Comparison of ENCODE assay signal across 10 mouse cellular contexts in the genomic region with DNA sequence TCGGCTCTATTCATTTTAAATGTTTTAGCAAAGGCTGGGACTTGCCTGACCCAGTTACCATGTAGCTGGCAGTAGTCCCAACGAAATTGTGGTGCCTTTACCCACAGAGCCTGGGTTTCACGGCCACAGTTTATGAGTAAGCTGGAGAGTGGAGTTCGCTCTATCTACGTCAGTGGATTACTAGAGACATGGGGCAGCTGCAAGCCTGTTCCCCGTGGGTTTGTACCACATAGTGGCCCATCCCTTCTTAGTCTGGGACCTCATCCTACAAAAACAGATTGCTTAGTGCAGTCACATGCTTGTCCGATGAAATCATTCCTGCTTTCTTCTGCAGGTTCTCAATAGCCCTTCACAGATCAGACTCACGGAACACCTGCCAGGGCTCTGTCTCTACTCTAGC.
DNase-seq lines count a peak whose midpoint lies in the region; ATAC-seq lines count a peak whose summit lies in the region.
"Had no signal": no experiment of that assay in that cellular context is flagged by ENCODE, and none has a peak within 500 bp of the region (broad histone marks: within the 10 kb centered on the region; RNA-seq: fewer than 3 reads in every experiment).

No protein-coding gene starts in this region.

- no peak overlapping the region for H3K27ac ChIP-seq in embryonic facial prominence, embryonic 14.5 days (replicated peaks; ENCODE audit: low read depth, low read length)
- H3K27ac ChIP-seq in embryonic facial prominence, embryonic 10.5 days (replicated peaks): no peak overlapping the region
- no peak overlapping the region for H3K27ac ChIP-seq in hindbrain, embryonic 12.5 days
- H3K27ac ChIP-seq: macrophage had no signal

- H3K4me3 ChIP-seq in embryonic facial prominence, embryonic 14.5 days (ENCODE audit: low read depth, low read length): no peak overlapping the region
- no peak overlapping the region for H3K4me3 ChIP-seq in embryonic facial prominence, embryonic 10.5 days
- H3K4me3 ChIP-seq in hindbrain, embryonic 12.5 days: no peak overlapping the region

- H3K4me2 ChIP-seq in embryonic facial prominence, embryonic 14.5 days (ENCODE audit: low read depth, low read length): no peak overlapping the region
- no peak overlapping the region for H3K4me2 ChIP-seq in hindbrain, embryonic 12.5 days (replicated peaks)

- no peaks in the 10 kb centered on the region for H3K4me1 ChIP-seq in embryonic facial prominence, embryonic 14.5 days (ENCODE audit: control insufficient read depth, insufficient read depth, low read length)
- no peaks in the 10 kb centered on the region for H3K4me1 ChIP-seq in embryonic facial prominence, embryonic 10.5 days
- no peaks in the 10 kb centered on the region for H3K4me1 ChIP-seq in hindbrain, embryonic 12.5 days

- no peaks in the 10 kb centered on the region for H3K9me3 ChIP-seq in embryonic facial prominence, embryonic 14.5 days (ENCODE audit: control insufficient read depth, low read length)
- no peaks in the 10 kb centered on the region for H3K9me3 ChIP-seq in embryonic facial prominence, embryonic 10.5 days
- no peaks in the 10 kb centered on the region for H3K9me3 ChIP-seq in hindbrain, embryonic 12.5 days (replicated peaks)

- peak; percentile 70 for ATAC-seq in embryonic facial prominence, embryonic 14.5 days (ENCODE audit: low read depth)
- ATAC-seq in hindbrain, embryonic 12.5 days (ENCODE audit: low FRiP score): no peak

- H3K9ac ChIP-seq in embryonic facial prominence, embryonic 14.5 days (ENCODE audit: low read depth, low read length): no peak overlapping the region
- H3K9ac ChIP-seq in hindbrain, embryonic 12.5 days: no peak overlapping the region

- intact Hi-C loops in heart, postnatal 14 days (cut with DNase I): no loop called here

- no peaks in the 10 kb centered on the region for H3K36me3 ChIP-seq in embryonic facial prominence, embryonic 14.5 days (ENCODE audit: control insufficient read depth, insufficient read depth, low read length)
- H3K36me3 ChIP-seq in embryonic facial prominence, embryonic 10.5 days (replicated peaks): no peaks in the 10 kb centered on the region
- no peaks in the 10 kb centered on the region for H3K36me3 ChIP-seq in hindbrain, embryonic 12.5 days

- WGBS in embryonic facial prominence, embryonic 14.5 days: 62% methylated on average over 8 of the region's 8 CpGs
- WGBS in embryonic facial prominence, embryonic 10.5 days: 91% methylated on average over 8 of the region's 8 CpGs
- 83% methylated on average over 8 of the region's 8 CpGs for WGBS in hindbrain, embryonic 12.5 days

- H3K27me3 ChIP-seq in embryonic facial prominence, embryonic 14.5 days (replicated peaks; ENCODE audit: control insufficient read depth, insufficient read depth, low read length): no peaks in the 10 kb centered on the region
- H3K27me3 ChIP-seq in embryonic facial prominence, embryonic 10.5 days (replicated peaks; ENCODE audit: low read depth, poor library complexity, severe bottlenecking): no peaks in the 10 kb centered on the region
- H3K27me3 ChIP-seq in hindbrain, embryonic 12.5 days: no peaks in the 10 kb centered on the region

- DNase-seq in embryonic facial prominence, embryonic 14.5 days (ENCODE audit: low spot score): peak; percentile 68
- DNase-seq in embryonic facial prominence, embryonic 10.5 days (ENCODE audit: low spot score): no peak
- DNase-seq in urinary bladder, postnatal 25 days (ENCODE audit: low spot score): peak; percentile 15
- no peak for DNase-seq in urinary bladder, postnatal 4 days (ENCODE audit: low spot score in 2 of 2)
- peak; percentile 31 to 32 for DNase-seq in heart, postnatal 14 days
- no peak for DNase-seq in testis, postnatal 14 days (ENCODE audit: low spot score)
- DNase-seq in thymus, postnatal 0 days (ENCODE audit: low spot score): no peak
- DNase-seq: thymus, adult 2 months had no signal

Comparison
In these comparisons a context has a peak if more than half of its experiments do, and no peak if none do; other contexts are left out.
1. DNase-seq: peak in embryonic facial prominence, embryonic 14.5 days (single experiment), urinary bladder, postnatal 25 days (single experiment) and heart, postnatal 14 days (2 of 2); none in embryonic facial prominence, embryonic 10.5 days (single experiment), urinary bladder, postnatal 4 days (0 of 2), testis, postnatal 14 days (single experiment) and thymus, postnatal 0 days (single experiment).